Mouse (Mus musculus): Measurements from ENCODE around the gene Brox.

GRCm38 (mm10) chr1:183250612-183251011 lies 46.5 kb downstream of the Brox start:
- TF ChIP-seq CTCF (conservative IDR thresholded peaks at IDR 0.05; ENCODE audit: low read length) (no peak), POU5F1 (IDR thresholded peaks at IDR 0.05; ENCODE audit: borderline replicate concordance, low read length) (no peak)

Data from E14TG2a.4 (cell line).